Mouse (Mus musculus) liver, postnatal 0 days (tissue): Measurements from ENCODE around the gene Smndc1. TPM values are rescaled to one million over a fixed set of nuclear protein-coding genes. Genes with fewer than 3 reads are reported as not detected.

Source experiments
- ATAC-seq: fragments of 200-750 bp; cut with Nextera tagmentation; 2 replicates; pipeline ENCODE4 v1.8.0; 2017; ENCODE audit warnings: mild to moderate bottlenecking, moderate library complexity
- DNase-seq: peaks from one replicate; pipeline ENCODE4 v3.0.0-alpha.2; 2016
- H3K27ac ChIP-seq: fragments of 300-500 bp; sonication (generic); 2 replicates; pipeline ENCODE4 v1.5.1; 2014; ENCODE audit warnings: antibody characterized with exemption, moderate library complexity, mild to moderate bottlenecking, low read depth
- H3K27me3 ChIP-seq: fragments of 300-500 bp; sonication (generic); 2 replicates; pipeline ENCODE4 v1.6.1; 2014; ENCODE audit warnings: low read length, control low read depth, mixed read lengths; ENCODE audit not compliant: insufficient read depth
- H3K36me3 ChIP-seq: fragments of 300-500 bp; sonication (generic); replicated peaks from 2 replicates; pipeline ENCODE4 v1.6.1; 2014; ENCODE audit warnings: mild to moderate bottlenecking, control low read depth, low read length, moderate library complexity, mixed read lengths; ENCODE audit not compliant: insufficient read depth
- H3K4me1 ChIP-seq: fragments of 300-500 bp; sonication (generic); 2 replicates; pipeline ENCODE4 v1.6.1; 2014; ENCODE audit warnings: antibody characterized with exemption, mild to moderate bottlenecking, control low read depth; ENCODE audit not compliant: insufficient read depth
- H3K4me2 ChIP-seq: fragments of 300-500 bp; sonication (generic); 2 replicates; pipeline ENCODE4 v1.6.1; 2014; ENCODE audit warnings: low read depth, mild to moderate bottlenecking, low read length, moderate library complexity, mixed read lengths
- H3K4me3 ChIP-seq: fragments of 300-500 bp; sonication (generic); 2 replicates; pipeline ENCODE4 v1.5.1; 2014; ENCODE audit warnings: low read depth, low read length
- H3K9ac ChIP-seq: fragments of 300-500 bp; sonication (generic); replicated peaks from 2 replicates; pipeline ENCODE4 v1.6.1; 2014; ENCODE audit warnings: mild to moderate bottlenecking, moderate library complexity
- H3K9me3 ChIP-seq: fragments of 300-500 bp; sonication (generic); 2 replicates; pipeline ENCODE4 v1.6.1; 2016; ENCODE audit warnings: mild to moderate bottlenecking, control low read depth, low read length, mixed read lengths
- CTCF ChIP-seq: sonication (generic); IDR thresholded peaks from 2 replicates; pipeline ENCODE4 v1.5.1; 2016; ENCODE audit warnings: antibody characterized with exemption, low read depth
- EP300 ChIP-seq: IDR thresholded peaks from 2 replicates; pipeline ENCODE4 v1.6.1; 2016; ENCODE audit warnings: antibody characterized with exemption, low read depth, mild to moderate bottlenecking
- WGBS: fragments of 180-500 bp; shearing (Covaris S2); extraction: QIAGEN DNeasy Blood & Tissue Kit; methylation state at CpG from one replicate; pipeline ENCODE4 v1.1.7; 2014; ENCODE audit not compliant: insufficient replicate concordance; 5-methylcytosine and 5-hydroxymethylcytosine counted together
- polyA plus RNA-seq: library from polyadenylated mRNA; unstranded; fragments of >200 nt; fragmentation: Nextera tagmentation; extraction: Ambion mirVana; gene quantifications from 2 replicates; pipeline ENCODE4 v1.2.1, GENCODE M21; 2015

The Smndc1 gene
- polyA plus RNA-seq, 1 experiment from 2014 or later: 18.9 TPM

DNA sequence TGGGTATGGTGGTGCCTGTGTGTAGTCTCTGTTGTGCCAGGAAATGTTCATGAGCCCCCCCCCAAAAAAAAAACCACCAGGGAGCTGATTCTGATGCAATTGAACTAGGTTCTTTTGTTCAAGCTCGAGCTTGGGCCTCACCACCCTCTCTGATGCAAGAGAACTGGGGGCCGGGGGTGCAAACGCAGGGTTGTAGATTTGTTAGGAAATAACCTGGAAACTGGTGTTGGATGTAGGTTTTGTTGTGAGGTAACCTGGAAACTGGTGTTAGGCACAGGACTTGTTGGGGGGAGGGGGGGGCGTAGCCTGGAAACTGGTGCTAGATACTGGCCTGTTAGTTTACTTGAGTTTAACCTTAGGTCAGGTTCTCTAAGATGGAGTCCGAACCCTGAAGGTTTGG is 1.4 kb upstream of the Smndc1 start:
- peak overlapping the region; percentile 99 for H3K4me3 ChIP-seq
- H3K36me3 ChIP-seq: peaks cover 22% of the 10 kb centered on the region
- no peaks in the 10 kb centered on the region for H3K9me3 ChIP-seq
- H3K27ac ChIP-seq: peak overlapping the region; percentile 96
- WGBS: 62% methylated on average over 5 of the region's 5 CpGs
- DNase-seq: peak; percentile 54
- H3K9ac ChIP-seq: peak overlapping the region; percentile 76; the same call in 1 of the 2 replicates
- H3K4me2 ChIP-seq: peak overlapping the region; percentile 80
- ATAC-seq: no peak
- no peak for TF ChIP-seq EP300
- TF ChIP-seq CTCF: no peak
- H3K4me1 ChIP-seq: peaks cover 23% of the 10 kb centered on the region
- no peaks in the 10 kb centered on the region for H3K27me3 ChIP-seq

- Histone ChIP-seq H3K4me2 (peak overlapping the region; percentile 80), H3K4me1 (peaks cover 23% of the 10 kb centered on the region), H3K27ac (peak overlapping the region; percentile 96), H3K9ac (peak overlapping the region; percentile 76), H3K4me3 (peak overlapping the region; percentile 99), H3K27me3 (no peaks in the 10 kb centered on the region), H3K9me3 (no peaks in the 10 kb centered on the region), H3K36me3 (peaks cover 24% of the 10 kb centered on the region)
- ATAC-seq (no peak), DNase-seq (no peak)
- WGBS: 31% methylated on average over 8 of the region's 8 CpGs
- TF ChIP-seq CTCF: no peak
- no peak for TF ChIP-seq EP300
Observed at GRCm38 (mm10) chr19:53391386-53391785, 1.0 kb upstream of the Smndc1 start.

DNA sequence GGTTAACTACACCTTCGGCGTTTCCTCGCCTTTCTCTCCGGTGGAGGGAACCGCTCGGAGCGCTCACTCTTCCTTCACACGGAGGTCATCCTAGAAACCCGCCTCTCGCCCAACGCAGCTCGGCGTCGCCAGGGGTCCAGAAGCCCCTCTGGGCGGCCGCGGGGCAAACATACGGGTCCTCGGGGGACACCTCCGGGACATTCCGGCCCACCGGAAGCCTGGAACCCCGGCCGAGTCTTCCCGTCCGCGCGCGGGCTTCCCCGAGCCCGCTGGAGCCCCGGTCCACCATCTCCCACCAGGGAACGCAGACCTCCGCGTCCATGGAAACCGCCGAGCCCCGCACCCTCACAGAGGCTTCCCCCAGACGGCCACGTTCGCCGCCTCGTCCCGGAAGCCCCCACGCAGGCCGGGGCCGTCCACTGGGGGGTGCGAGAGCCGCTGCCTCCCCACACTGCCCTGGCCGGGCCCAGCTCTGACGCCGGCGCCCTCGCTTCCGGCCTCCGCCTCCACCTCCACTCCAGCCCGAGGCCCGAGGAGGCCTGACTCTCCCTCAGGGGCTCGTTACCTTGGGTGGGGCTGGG is 437 bp downstream of the Smndc1 start:
- Histone ChIP-seq H3K4me3 (peak overlapping the region; percentile 99), H3K4me1 (peaks cover 17% of the 10 kb centered on the region), H3K9me3 (no peaks in the 10 kb centered on the region), H3K27me3 (no peaks in the 10 kb centered on the region), H3K9ac (peak overlapping the region; percentile 100), H3K36me3 (peaks cover 34% of the 10 kb centered on the region), H3K27ac (peak overlapping the region; percentile 100), H3K4me2 (peak overlapping the region; percentile 75)
- TF ChIP-seq EP300: no peak
- peak; percentile 33 for TF ChIP-seq CTCF
- under 1% methylated on average over 59 of the region's 59 CpGs for WGBS
- no peak for DNase-seq
- ATAC-seq: peak; percentile 75

- peak overlapping the region; percentile 75 for H3K4me2 ChIP-seq
- no peak for TF ChIP-seq CTCF
- no peak for TF ChIP-seq EP300
- no peaks in the 10 kb centered on the region for H3K9me3 ChIP-seq
- peaks cover 16% of the 10 kb centered on the region for H3K4me1 ChIP-seq
- peaks cover 39% of the 10 kb centered on the region for H3K36me3 ChIP-seq
- peak overlapping the region; percentile 100 for H3K9ac ChIP-seq
- H3K27ac ChIP-seq: peak overlapping the region; percentile 100
- WGBS: 15% methylated on average over 6 of the region's 6 CpGs
- ATAC-seq: no peak
- no peaks in the 10 kb centered on the region for H3K27me3 ChIP-seq
- peak overlapping the region; percentile 99 for H3K4me3 ChIP-seq
- DNase-seq: no peak
Observed at GRCm38 (mm10) chr19:53389417-53389816, 961 bp downstream of the Smndc1 start.

DNA sequence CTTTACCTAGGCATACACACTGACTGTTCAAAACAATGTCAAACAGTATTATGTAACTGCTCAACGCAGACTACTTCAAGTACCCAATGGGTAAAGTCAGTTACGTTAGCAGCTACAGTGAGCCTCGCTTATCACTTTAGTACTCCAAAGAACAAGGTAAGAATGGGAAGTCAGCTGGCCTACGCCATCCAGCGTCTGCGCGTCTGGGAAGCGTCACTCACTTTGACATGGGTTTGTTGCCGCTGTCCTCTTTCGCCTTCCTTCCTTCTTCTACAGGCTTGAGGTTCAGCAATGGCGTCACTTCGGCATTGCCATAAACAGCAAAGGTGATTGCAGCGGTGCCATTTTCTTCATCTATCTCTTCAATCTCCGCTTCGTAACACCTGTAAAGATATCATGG is 7.0 kb downstream of the Smndc1 start:
- WGBS: 90% methylated on average over 15 of the region's 15 CpGs
- no peak overlapping the region for H3K4me3 ChIP-seq
- peaks cover 86% of the 10 kb centered on the region for H3K36me3 ChIP-seq
- H3K27ac ChIP-seq: no peak overlapping the region
- TF ChIP-seq EP300: no peak
- no peak for TF ChIP-seq CTCF
- no peak overlapping the region for H3K9ac ChIP-seq
- H3K4me2 ChIP-seq: no peak overlapping the region
- H3K4me1 ChIP-seq: no peaks in the 10 kb centered on the region
- H3K27me3 ChIP-seq: no peaks in the 10 kb centered on the region
- DNase-seq (no peak), ATAC-seq (no peak)
- no peaks in the 10 kb centered on the region for H3K9me3 ChIP-seq

GRCm38 (mm10) chr19:53378421-53378820 is 12.0 kb downstream of the Smndc1 start:
- TF ChIP-seq EP300 (no peak), CTCF (no peak)
- Histone ChIP-seq H3K9me3 (no peaks in the 10 kb centered on the region), H3K4me3 (no peak overlapping the region), H3K27ac (no peak overlapping the region), H3K36me3 (peaks cover 74% of the 10 kb centered on the region), H3K9ac (no peak overlapping the region), H3K4me1 (no peaks in the 10 kb centered on the region), H3K27me3 (no peaks in the 10 kb centered on the region), H3K4me2 (no peak overlapping the region)
- ATAC-seq: no peak
- WGBS: 85% methylated on average over 10 of the region's 10 CpGs
- DNase-seq: no peak
